Mouse (Mus musculus) large intestine, adult 2 months (tissue): ENCODE measurements at regions not wholly inside any gene's neighbourhood (a gene's known extent, or its start where the extent isn't known, plus 50 kb on each side); places are given as distances from the start of the nearest gene placed in this dataset.

Source experiments
- DNase-seq: peaks from one replicate; pipeline ENCODE4 v3.0.0-alpha.2; 2012; ENCODE audit warnings: low read depth, low spot score
- WGBS: fragments of 180-500 bp; shearing (Covaris S2); methylation state at CpG from one replicate; pipeline ENCODE4 v1.1.7; 2018; 5-methylcytosine and 5-hydroxymethylcytosine counted together

- 46% methylated on average over 3 of the region's 3 CpGs for WGBS
- no peak for DNase-seq
These were observed 528.0 kb upstream of the Atp11b start for GRCm38 (mm10) chr3:35225774-35226365.

- DNase-seq: no peak
- 66% methylated on average over 10 of the region's 10 CpGs for WGBS
These were observed 522.6 kb upstream of the Atp11b start for GRCm38 (mm10) chr3:35231158-35231928.

- DNase-seq: no peak
- WGBS: 38% methylated on average over 1 of the region's 1 CpGs
These were observed 521.4 kb upstream of the Atp11b start for GRCm38 (mm10) chr3:35232487-35232886.

- WGBS: 49% methylated on average over 3 of the region's 3 CpGs
These were observed 518.8 kb upstream of the Atp11b start for GRCm38 (mm10) chr3:35235066-35235465.

GRCm38 (mm10) chr3:35235772-35236171, 518.1 kb upstream of the Atp11b start:
- 50% methylated on average over 5 of the region's 5 CpGs for WGBS
- DNase-seq: no peak

More at GRCm38 (mm10) chr3:35235066-35235465, 518.8 kb upstream of the Atp11b start:
- DNase-seq: no peak

GRCm38 (mm10) chr3:35237342-35237741, 516.6 kb upstream of the Atp11b start:
- DNase-seq: no peak
- 46% methylated on average over 6 of the region's 6 CpGs for WGBS

GRCm38 (mm10) chr3:35242349-35242748, 511.6 kb upstream of the Atp11b start:
- WGBS: 45% methylated on average over 6 of the region's 6 CpGs
- DNase-seq: no peak

GRCm38 (mm10) chr3:35242871-35243529, 510.9 kb upstream of the Atp11b start:
- 84% methylated on average over 10 of the region's 10 CpGs for WGBS
- no peak for DNase-seq

- no peak for DNase-seq
- WGBS: 69% methylated on average over 8 of the region's 8 CpGs
These were observed 508.9 kb upstream of the Atp11b start for GRCm38 (mm10) chr3:35245003-35245402.

- no peak for DNase-seq
- 75% methylated on average over 10 of the region's 10 CpGs for WGBS
These were observed 507.8 kb upstream of the Atp11b start for GRCm38 (mm10) chr3:35245946-35246665.

- WGBS: 23% methylated on average over 10 of the region's 10 CpGs
- no peak for DNase-seq
These were observed 504.7 kb upstream of the Atp11b start for GRCm38 (mm10) chr3:35249160-35249559.

GRCm38 (mm10) chr3:35250092-35250749, 503.7 kb upstream of the Atp11b start:
- WGBS: 90% methylated on average over 14 of the region's 14 CpGs
- DNase-seq: no peak

GRCm38 (mm10) chr3:35253861-35254260, 500.0 kb upstream of the Atp11b start:
- WGBS: 72% methylated on average over 5 of the region's 5 CpGs
- no peak for DNase-seq

- 63% methylated on average over 6 of the region's 6 CpGs for WGBS
- no peak for DNase-seq
These were observed 493.0 kb upstream of the Atp11b start for GRCm38 (mm10) chr3:35260936-35261335.

GRCm38 (mm10) chr3:35268949-35269348, 485.0 kb upstream of the Atp11b start:
- 56% methylated on average over 4 of the region's 4 CpGs for WGBS
- no peak for DNase-seq

GRCm38 (mm10) chr3:35269977-35270880, 483.7 kb upstream of the Atp11b start:
- 70% methylated on average over 7 of the region's 7 CpGs for WGBS
- no peak for DNase-seq

- WGBS: 65% methylated on average over 5 of the region's 5 CpGs
- DNase-seq: no peak
These were observed 480.4 kb upstream of the Atp11b start for GRCm38 (mm10) chr3:35273546-35273945.

- WGBS: 66% methylated on average over 5 of the region's 5 CpGs
- no peak for DNase-seq
These were observed 472.9 kb upstream of the Atp11b start for GRCm38 (mm10) chr3:35280981-35281380.

- no peak for DNase-seq
- 76% methylated on average over 2 of the region's 2 CpGs for WGBS
These were observed 471.8 kb upstream of the Atp11b start for GRCm38 (mm10) chr3:35282106-35282505.
